In the genomic region with DNA sequence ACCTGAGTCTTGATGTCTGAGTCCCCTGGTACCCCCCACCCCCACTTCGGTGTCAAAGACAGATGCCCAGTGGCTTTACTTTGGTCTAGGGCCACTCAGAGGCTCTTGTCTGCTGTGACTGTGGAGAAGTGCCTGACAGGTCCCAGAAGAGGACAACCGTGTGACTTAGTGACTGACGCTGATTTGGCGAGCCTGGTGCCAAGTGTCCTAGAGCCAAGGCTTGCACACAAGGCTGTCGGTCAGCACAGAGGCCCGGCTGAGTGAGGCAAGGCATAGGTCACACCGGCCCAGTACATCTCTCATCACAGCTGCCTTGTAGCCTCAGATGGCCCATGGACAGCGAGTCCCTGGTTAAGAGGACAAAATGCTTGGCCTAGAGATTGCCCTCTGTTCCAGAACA, we compare ENCODE assay signal across 21 mouse cellular contexts. TPM values are rescaled to one million over a fixed set of nuclear protein-coding genes. Genes with fewer than 3 reads are reported as not detected.
DNase-seq lines count a peak whose midpoint lies in the region; ATAC-seq lines count a peak whose summit lies in the region.
"Had no signal": no experiment of that assay in that cellular context is flagged by ENCODE, and none has a peak within 500 bp of the region (broad histone marks: within the 10 kb centered on the region; RNA-seq: fewer than 3 reads in every experiment).

No protein-coding gene starts in this region.

- peak; percentile 95 for DNase-seq in heart, adult 11 months
- DNase-seq in heart, postnatal 14 days: no peak
- DNase-seq in heart, adult 9 months (ENCODE audit: low spot score in 2 of 2): peak; percentile 33 to 40
- DNase-seq in kidney, postnatal 36 days: peak; percentile 9 to 19
- no peak for DNase-seq in kidney, postnatal 14 days
- DNase-seq: cerebellum, adult 11 months; cerebellum, adult 8-10 months; cerebellum, postnatal 14 days; embryo, embryonic 11 days; gastrocnemius, adult 2 months; gastrocnemius, postnatal 25 days; kidney, adult 8-10 months had no signal

- H3K27me3 ChIP-seq in heart, embryonic 12.5 days (replicated peaks): peaks cover 93% of the 10 kb centered on the region
- H3K27me3 ChIP-seq: embryonic facial prominence, embryonic 15.5 days had no signal

- H3K4me1 ChIP-seq in heart, embryonic 12.5 days (replicated peaks): no peaks in the 10 kb centered on the region
- H3K4me1 ChIP-seq: embryonic facial prominence, embryonic 15.5 days; forebrain, embryonic 10.5 days had no signal

- ATAC-seq in heart, embryonic 12.5 days (ENCODE audit: insufficient number of reproducible peaks, low FRiP score): no peak
- ATAC-seq: forebrain, embryonic 14.5 days; intestine, embryonic 15.5 days had no signal

- H3K4me2 ChIP-seq in heart, embryonic 12.5 days: no peak overlapping the region
- H3K4me2 ChIP-seq: embryonic facial prominence, embryonic 15.5 days; hindbrain, embryonic 14.5 days; intestine, embryonic 15.5 days had no signal

- H3K9me3 ChIP-seq in heart, embryonic 12.5 days (replicated peaks): no peaks in the 10 kb centered on the region
- H3K9me3 ChIP-seq: embryonic facial prominence, embryonic 15.5 days; forebrain, embryonic 10.5 days; hindbrain, embryonic 10.5 days; intestine, embryonic 15.5 days had no signal

- WGBS in heart, embryonic 12.5 days: 73% methylated on average over 8 of the region's 8 CpGs

- H3K9ac ChIP-seq in heart, embryonic 12.5 days: no peak overlapping the region
- H3K9ac ChIP-seq: embryonic facial prominence, embryonic 15.5 days; hindbrain, embryonic 14.5 days; intestine, embryonic 15.5 days had no signal

- intact Hi-C loops in heart, postnatal 14 days (cut with DNase I): no loop called here

- no peak overlapping the region for H3K27ac ChIP-seq in heart, embryonic 12.5 days (ENCODE audit: poor library complexity, severe bottlenecking)
- H3K27ac ChIP-seq: embryonic facial prominence, embryonic 15.5 days; forebrain, embryonic 10.5 days; gastrocnemius, adult 2 months; hindbrain, embryonic 10.5 days; hindbrain, embryonic 14.5 days; intestine, embryonic 15.5 days had no signal

- no peaks in the 10 kb centered on the region for H3K36me3 ChIP-seq in heart, embryonic 12.5 days
- H3K36me3 ChIP-seq: embryonic facial prominence, embryonic 15.5 days; forebrain, embryonic 10.5 days; intestine, embryonic 15.5 days had no signal

- no peak overlapping the region for H3K4me3 ChIP-seq in heart, embryonic 12.5 days
- H3K4me3 ChIP-seq: embryonic facial prominence, embryonic 15.5 days; erythroblast, embryonic 14.5 days; forebrain, embryonic 10.5 days; gastrocnemius, adult 2 months; hindbrain, embryonic 10.5 days; intestine, embryonic 15.5 days had no signal

RNA-seq across cellular contexts. Expression of a gene that starts 22.5 kb away (rescaled TPM):
- total RNA-seq in heart, postnatal 14 days (2021): under 1 TPM; 0.33 to 0.41 TPM
- 2.1 and 2.7 TPM in 2 replicates for polyA plus RNA-seq in heart, embryonic 12.5 days (2016; fragmentation: Nextera tagmentation; extraction: Ambion mirVana)
- total RNA-seq: adrenal gland, postnatal 36 days had no signal
- polyA plus RNA-seq: erythroblast, embryonic 14.5 days had no signal

RNA-seq across cellular contexts. Expression of a gene that starts 28.6 kb away (rescaled TPM):
- total RNA-seq in heart, postnatal 14 days (2021): 1 to 10 TPM; 5.9 to 6.7 TPM
- 6.5 and 7.0 TPM in 2 replicates for polyA plus RNA-seq in heart, embryonic 12.5 days (2016; fragmentation: Nextera tagmentation; extraction: Ambion mirVana)

RNA-seq across cellular contexts. Expression of a gene that starts 28.7 kb away (rescaled TPM):
- 10 to 100 TPM; 66.1 to 73.9 TPM for total RNA-seq in heart, postnatal 14 days (2021)
- 96.2 and 101 TPM in 2 replicates for polyA plus RNA-seq in heart, embryonic 12.5 days (2016; fragmentation: Nextera tagmentation; extraction: Ambion mirVana)

RNA-seq across cellular contexts. Expression of a gene that starts 28.9 kb away (rescaled TPM):
- total RNA-seq in heart, postnatal 14 days (2021): 10 to 100 TPM; 16.9 to 19.3 TPM
- polyA plus RNA-seq in heart, embryonic 12.5 days (2016; fragmentation: Nextera tagmentation; extraction: Ambion mirVana): 15.0 and 15.5 TPM in 2 replicates
- polyA plus RNA-seq: erythroblast, embryonic 14.5 days had no signal

RNA-seq across cellular contexts. Expression of a gene that starts 52.1 kb away (rescaled TPM):
- total RNA-seq in heart, postnatal 14 days (2021): 10 to 100 TPM; 39.6 to 41.7 TPM
- polyA plus RNA-seq in heart, embryonic 12.5 days (2016; fragmentation: Nextera tagmentation; extraction: Ambion mirVana): 9.1 and 11.2 TPM in 2 replicates

Comparison
In these comparisons a context has a peak if more than half of its experiments do, and no peak if none do; other contexts are left out.
1. DNase-seq: peak in heart, adult 11 months (single experiment), heart, adult 9 months (2 of 2) and kidney, postnatal 36 days (2 of 2); none in heart, postnatal 14 days (0 of 2) and kidney, postnatal 14 days (single experiment).